Mouse (Mus musculus): ENCODE results near the gene E2f3.

DNA sequence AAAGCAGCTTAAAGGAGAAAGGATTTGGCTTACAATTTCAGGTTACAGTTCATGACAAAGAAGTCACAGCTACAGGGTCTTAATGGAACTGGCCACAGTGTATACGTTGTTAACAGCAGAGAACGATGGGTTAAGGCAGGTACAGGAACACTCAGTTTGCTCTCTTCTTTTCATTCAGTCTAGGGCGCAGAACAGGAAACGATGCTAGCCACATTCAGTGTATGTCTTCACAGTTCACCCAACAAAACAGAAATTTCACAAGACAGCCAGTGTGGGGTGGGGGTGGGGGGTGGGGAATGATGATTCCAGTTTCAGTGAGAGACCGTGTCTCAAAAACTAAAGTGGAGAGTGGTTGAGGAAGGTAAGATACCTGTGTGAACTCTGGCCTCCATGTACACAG, 48.7 kb upstream of the E2f3 start:
- TF ChIP-seq CTCF (IDR thresholded peaks at IDR 0.05; ENCODE audit: borderline replicate concordance, insufficient read depth, low read length) (no peak), POLR2A (IDR thresholded peaks at IDR 0.05; ENCODE audit: low read depth, low read length) (no peak)
